Mouse (Mus musculus): Measurements from ENCODE around the gene B3galnt1.
"Not testable (repeated sequence)": the region's sequence is repeated elsewhere in the genome, so short reads cannot be mapped to it uniquely, and the experiment has no call there.

B3galnt1 gene

GRCm38 (mm10) chr3:69598261-69599165, at the start of gene B3galnt1:
Gene B3galnt1 (minus strand): TSS chr3:69598960.
- peak; percentile 71 for DNase-seq

- DNase-seq = no peak
Observed at GRCm38 (mm10) chr3:69634521-69634920, 35.8 kb upstream of the B3galnt1 start.

- no peak for DNase-seq
Observed at GRCm38 (mm10) chr3:69633706-69634420, 35.1 kb upstream of the B3galnt1 start.

GRCm38 (mm10) chr3:69626963-69627590, 28.3 kb upstream of the B3galnt1 start:
- DNase-seq = no peak

- DNase-seq = no peak
Observed at GRCm38 (mm10) chr3:69626213-69626962, 27.6 kb upstream of the B3galnt1 start.

- no peak for DNase-seq
Observed at GRCm38 (mm10) chr3:69624182-69624581, 25.4 kb upstream of the B3galnt1 start.

GRCm38 (mm10) chr3:69607909-69608308, 9.1 kb upstream of the B3galnt1 start:
- DNase-seq = no peak

- no peak for DNase-seq
Observed at GRCm38 (mm10) chr3:69607468-69607867, 8.7 kb upstream of the B3galnt1 start.

- no peak for DNase-seq
Observed at GRCm38 (mm10) chr3:69606923-69607322, 8.2 kb upstream of the B3galnt1 start.

GRCm38 (mm10) chr3:69599166-69599500, 373 bp upstream of the B3galnt1 start:
- DNase-seq = peak; percentile 37

- DNase-seq = peak; percentile 9
Observed at GRCm38 (mm10) chr3:69597816-69598215, 944 bp downstream of the B3galnt1 start.

- no peak for DNase-seq
Observed at GRCm38 (mm10) chr3:69597211-69597610, 1.5 kb downstream of the B3galnt1 start.

- DNase-seq = no peak
Observed at GRCm38 (mm10) chr3:69596116-69596515, 2.6 kb downstream of the B3galnt1 start.

GRCm38 (mm10) chr3:69594071-69594470, 4.7 kb downstream of the B3galnt1 start:
- DNase-seq = no peak

GRCm38 (mm10) chr3:69593426-69593825, 5.3 kb downstream of the B3galnt1 start:
- DNase-seq = no peak

GRCm38 (mm10) chr3:69588101-69588760, 10.5 kb downstream of the B3galnt1 start:
- DNase-seq = no peak

GRCm38 (mm10) chr3:69583798-69584197, 15.0 kb downstream of the B3galnt1 start:
- DNase-seq = no peak

- DNase-seq = no peak
Observed at GRCm38 (mm10) chr3:69578791-69579190, 20.0 kb downstream of the B3galnt1 start.

GRCm38 (mm10) chr3:69576715-69577114, 22.0 kb downstream of the B3galnt1 start:
- DNase-seq = no peak

- DNase-seq = no peak
Observed at GRCm38 (mm10) chr3:69575577-69575976, 23.2 kb downstream of the B3galnt1 start.

- DNase-seq = no peak
Observed at GRCm38 (mm10) chr3:69572561-69572960, 26.2 kb downstream of the B3galnt1 start.

GRCm38 (mm10) chr3:69565586-69565985, 33.2 kb downstream of the B3galnt1 start:
- DNase-seq = not testable (repeated sequence)

Measured in right cerebral cortex, postnatal 4 days (tissue).